Mouse (Mus musculus) heart, postnatal 14 days (tissue): ENCODE measurements around the gene Fam81a. TPM values are rescaled to one million over a fixed set of nuclear protein-coding genes. Genes with fewer than 3 reads are reported as not detected.

Experiments
- DNase-seq, 2 experiments: peaks; one replicate each; pipeline ENCODE4 v3.0.0; 2021 to 2022
- intact Hi-C: fragments of 180-260 bp; cut with DNase I; formaldehyde crosslinking; loops from one replicate; pipeline ENCODE4 v1.15.1; 2025
- total RNA-seq, 2 experiments: library from RNA; stranded (reverse); gene quantifications; 2 replicates each; pipeline ENCODE4 v1.2.3; 2021

The Fam81a gene
- total RNA-seq, 2 experiments from 2014 or later = 23.9 to 30.0 TPM

DNA sequence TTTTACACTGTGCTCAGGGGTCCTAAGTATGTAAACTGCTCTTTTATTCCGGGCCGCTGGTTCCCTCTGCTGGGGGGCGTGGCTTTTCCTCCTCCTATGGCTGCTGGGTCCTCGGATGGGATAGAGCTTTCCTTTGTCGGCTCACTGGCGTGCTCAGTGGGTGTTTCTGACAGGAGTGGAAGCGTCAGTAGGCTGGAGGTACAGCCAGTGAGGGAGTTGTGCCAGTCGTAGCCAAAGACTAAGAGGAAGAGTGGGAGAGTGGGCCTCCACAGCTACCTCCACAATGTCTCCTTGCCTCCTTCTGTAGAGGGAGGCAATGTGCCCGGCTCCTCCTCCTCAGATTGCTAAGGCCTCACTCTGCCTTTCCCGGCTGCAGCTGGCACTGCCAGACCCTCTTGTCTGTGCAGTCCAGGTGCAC is 30.5 kb downstream of the Fam81a start:
- intact Hi-C loops = no loop called here
- no peak for DNase-seq

DNA sequence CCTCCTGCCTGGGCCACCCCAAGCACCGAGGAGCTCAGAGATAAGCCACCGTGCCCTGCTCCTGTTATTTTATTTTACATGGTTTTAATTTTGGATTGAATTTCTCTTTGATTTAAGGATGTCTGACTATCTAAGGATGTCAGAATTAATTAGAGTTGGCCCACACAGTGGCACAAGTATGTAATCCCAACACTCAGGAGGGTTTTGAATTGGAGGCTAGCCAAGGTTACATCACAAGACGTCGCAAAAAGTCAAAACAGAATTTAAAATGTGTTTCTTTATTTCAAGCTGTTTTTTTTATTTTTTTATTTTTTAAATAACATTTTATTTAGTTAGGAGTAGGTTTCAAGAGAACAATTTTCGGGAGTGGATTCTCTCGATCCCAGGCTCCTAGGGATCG is 31.5 kb downstream of the Fam81a start:
- no peak for DNase-seq
- intact Hi-C loops = no loop called here

DNA sequence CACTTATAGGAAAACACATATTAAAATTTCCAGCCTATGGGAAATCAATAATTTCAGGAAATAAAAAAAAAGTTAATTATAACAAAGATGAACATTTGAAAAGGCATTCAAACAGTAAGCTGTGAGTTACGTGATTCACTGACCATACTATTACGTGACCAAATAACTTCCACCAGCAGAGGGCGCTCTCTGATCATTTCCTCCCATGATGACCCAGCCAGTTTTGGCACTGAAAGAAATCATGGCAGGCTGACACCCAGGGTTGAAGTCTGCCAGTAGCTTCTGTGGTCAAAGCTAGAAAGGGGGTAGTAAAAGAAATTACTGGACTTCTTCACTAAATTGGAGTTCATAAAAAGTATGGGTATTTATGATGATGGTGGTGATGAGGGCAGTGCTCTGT is 33.1 kb downstream of the Fam81a start:
- intact Hi-C loops = loop anchor here (1.0 to 10.0 kb wide), 3 partner anchors 93 to 406 kb away; no protein-coding TSS in a partner anchor
- peak; percentile 81 to 91 for DNase-seq

DNA sequence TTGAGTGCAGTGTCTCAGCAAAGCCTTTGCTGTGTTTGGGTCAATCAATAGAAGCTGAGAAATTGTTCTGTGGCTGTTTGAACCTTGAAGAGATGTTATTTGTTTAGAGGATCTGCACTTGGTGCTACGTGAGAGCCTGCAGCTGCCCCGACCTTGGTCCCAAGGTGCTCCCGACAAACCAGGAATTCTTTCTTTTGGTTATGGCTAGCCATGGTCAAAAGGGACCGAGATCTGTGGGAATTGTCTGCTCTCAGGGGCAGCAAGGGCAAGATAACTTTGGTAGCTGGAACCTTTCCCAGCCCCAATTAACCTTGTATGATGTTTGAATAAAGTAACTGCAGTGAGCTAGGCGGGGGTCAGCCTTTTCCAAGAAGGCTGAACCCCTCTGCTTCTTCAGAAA is 34.2 kb downstream of the Fam81a start:
- intact Hi-C loops = loop anchor here (5.0 to 10.0 kb wide), 2 partner anchors 94 to 407 kb away; no protein-coding TSS in a partner anchor
- DNase-seq = no peak

DNA sequence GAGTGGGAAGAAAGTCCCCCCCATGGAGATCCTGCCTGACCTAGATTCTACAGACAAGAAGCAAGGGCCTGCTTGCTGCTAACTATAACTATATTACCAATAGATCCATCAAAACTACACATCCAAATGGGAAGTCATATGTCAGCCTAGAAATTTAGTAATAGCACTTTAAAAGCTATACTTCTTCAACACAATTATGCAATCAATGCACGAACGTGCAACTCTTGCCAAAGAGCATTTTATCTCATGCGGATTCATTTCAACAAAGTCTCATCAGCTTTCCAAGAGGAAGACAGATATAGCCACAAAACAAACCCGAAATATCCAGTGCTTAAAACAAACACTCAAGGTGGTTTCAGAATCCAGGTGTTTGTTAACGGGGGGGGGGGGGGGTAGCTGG is 36.8 kb downstream of the Fam81a start:
- no peak for DNase-seq
- intact Hi-C loops = loop anchor here (5.0 to 10.0 kb wide), 2 partner anchors 97 to 409 kb away; no protein-coding TSS in a partner anchor

DNA sequence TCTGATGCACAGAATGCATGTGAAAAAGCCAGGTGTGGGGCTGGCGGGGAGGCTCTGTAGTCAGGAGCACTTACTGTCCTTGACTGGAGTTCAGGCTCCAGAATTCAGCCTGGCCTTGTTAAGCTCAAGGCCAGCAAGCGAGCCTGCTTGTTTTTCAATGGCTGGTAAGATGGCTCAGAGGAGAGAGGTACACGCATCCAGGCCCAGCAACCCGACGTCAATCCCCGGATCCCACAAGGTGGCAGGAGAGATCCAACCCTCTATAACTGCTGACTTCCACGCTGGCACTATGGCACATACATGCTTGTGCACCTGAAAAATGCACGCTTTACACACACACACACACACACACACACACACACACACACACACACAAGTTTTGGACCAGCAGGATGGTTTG is 39.3 kb downstream of the Fam81a start:
- DNase-seq = no peak
- intact Hi-C loops = loop anchor here (10.0 kb wide), 1 partner anchor 412 kb away; no protein-coding TSS in a partner anchor

DNA sequence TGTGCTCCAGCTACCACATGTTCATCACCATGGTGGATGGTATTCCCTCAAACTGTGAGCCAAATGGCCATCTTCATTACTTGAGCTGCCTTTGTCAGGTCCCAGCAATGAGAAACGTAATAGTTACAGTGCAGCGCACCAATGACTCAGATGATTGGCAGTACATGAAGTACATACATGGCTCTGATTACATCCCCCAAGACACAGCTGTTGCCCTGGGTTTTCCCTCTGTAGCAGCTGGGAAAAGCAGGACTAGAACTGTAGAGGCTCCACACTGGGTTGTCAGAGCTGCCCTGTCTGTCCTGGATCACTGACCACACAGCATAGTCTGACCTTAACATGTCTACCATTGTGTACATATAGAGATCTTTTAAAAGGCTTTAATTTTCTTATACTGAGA is 44.8 kb downstream of the Fam81a start:
- no peak for DNase-seq
- intact Hi-C loops = no loop called here

DNA sequence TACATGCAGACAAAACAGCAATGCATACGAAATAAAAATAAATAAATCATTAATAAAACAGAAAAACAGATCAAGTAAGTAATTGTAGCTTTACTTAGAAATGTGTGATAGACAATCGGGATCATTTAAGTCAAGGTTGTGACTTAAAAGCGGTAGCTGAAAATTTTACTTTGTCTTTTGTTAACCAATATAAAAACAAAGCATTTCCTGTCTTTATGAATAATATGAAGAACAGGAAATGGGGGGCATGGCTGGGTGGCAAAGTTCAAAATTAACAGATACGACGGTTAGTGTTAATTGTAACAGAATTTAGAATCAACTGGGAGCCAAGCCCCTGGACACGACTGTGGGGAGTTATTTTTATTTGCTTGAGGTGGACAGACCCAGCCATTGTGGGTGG is 47.3 kb downstream of the Fam81a start:
- DNase-seq = no peak
- intact Hi-C loops = no loop called here

DNA sequence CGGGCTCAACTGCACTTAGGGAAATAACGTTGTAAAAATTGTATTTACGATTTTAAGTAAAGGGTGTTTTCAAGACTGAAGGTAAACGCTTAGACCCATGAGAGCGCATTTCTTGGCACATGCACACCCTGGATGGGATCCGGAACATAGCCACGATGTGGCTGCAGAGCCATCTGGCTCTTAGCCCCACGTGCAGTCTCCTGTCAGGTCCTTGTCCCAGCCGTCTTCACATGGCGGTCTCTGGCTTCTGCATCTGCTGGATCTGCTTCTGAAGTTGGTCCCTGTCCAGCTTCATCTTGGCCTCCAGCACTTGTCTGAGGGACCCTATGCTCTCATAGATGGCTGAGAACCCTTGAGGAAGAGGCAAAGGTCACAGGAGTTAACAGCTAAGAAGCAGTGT is 51.8 kb downstream of the Fam81a start:
- intact Hi-C loops = no loop called here
- no peak for DNase-seq

DNA sequence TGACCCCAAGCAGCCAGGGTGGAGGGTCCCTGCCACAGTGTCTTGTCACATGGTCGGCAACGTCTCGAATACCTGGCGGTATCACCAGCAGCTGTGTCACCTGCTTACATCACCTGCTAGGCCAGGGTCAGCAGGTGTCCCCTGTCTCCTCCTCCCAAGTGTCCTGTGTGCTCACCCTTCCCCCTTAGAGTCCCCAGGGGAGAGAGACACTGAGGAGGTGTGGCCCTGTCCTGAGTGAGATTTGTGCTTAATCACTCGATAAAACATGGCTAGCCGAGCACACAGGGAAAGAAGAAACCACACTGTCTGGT is 53.6 kb downstream of the Fam81a start:
- DNase-seq = no peak
- intact Hi-C loops = loop anchor here (10.0 kb wide), 1 partner anchor 584 kb away; no protein-coding TSS in a partner anchor

DNA sequence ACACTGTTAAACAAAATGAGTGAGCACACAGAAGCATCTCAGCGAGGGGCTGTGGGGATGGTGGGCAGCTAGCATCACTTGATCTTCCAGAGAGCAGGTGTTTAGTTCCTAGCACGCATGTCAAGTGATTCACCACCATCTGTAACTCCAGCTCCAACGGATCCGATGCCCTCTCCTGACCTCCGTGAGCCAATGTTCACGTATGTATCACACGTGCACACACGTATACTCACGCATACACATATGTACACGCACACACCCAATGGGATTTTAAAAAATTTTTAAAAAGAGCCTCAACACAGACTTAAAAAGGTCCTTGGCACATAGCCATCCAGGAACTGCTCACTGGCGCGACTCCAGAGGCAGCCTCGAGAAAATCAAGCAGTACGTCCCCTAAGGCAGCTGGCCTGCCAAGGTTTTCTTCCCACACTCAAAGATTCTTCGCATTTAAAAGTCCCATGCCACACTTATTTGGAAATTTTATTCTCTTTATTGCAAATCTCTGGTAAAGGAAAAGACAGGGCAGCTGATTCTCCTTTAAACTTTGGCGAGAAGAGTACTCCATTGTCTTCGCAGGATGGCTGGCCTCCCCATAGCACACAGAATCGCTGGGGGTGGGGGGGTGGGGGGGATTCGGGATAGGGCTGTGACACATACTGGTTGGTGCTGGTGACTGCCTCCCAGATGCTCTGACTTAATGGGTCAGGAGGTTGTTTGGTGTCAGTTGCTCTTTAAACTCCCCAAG is 54.1 kb downstream of the Fam81a start:
- DNase-seq = peak; percentile 46 to 52
- intact Hi-C loops = loop anchor here (10.0 kb wide), 1 partner anchor 583 kb away; no protein-coding TSS in a partner anchor

DNA sequence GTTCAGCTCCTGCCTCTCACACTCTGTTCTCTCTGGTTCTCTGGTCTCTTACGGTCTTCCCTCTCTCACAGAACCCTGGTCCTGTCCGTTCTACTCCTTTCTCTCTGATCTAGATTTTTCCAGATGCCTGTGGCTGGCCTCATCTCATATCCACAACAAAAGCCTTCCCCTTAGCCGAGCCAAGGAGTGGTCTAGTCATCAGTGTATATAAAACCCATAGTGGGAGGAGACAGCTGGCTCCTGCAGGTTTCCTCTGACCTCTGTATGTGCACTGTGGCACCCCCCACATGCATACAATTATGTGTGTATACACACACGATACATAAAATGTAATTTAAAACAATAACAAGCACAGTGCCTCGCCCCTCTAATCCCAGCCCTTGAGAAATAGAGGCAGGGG is 55.0 kb downstream of the Fam81a start:
- intact Hi-C loops = loop anchor here (10.0 kb wide), 1 partner anchor 583 kb away; no protein-coding TSS in a partner anchor
- no peak for DNase-seq

DNA sequence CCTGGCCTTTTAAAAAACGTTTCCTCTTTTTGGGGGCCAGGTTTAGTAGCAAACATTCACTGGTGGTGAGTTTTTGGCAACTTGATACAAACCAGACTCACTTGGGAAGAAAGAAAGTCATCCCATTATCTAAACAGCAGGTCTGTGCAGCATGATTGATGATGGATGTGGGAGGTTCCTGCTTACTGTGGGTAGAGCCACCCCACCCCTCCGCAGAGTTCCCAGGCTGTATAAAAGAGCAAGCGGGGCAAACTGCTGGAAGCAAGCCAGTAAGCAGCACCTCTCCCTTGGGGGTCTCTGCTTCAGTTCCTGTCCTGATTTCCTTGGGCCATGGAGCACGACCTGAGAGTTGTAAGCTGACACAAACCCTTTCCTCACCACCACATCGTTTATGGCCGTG is 56.3 kb downstream of the Fam81a start:
- intact Hi-C loops = loop anchor here (10.0 kb wide), 1 partner anchor 581 kb away; no protein-coding TSS in a partner anchor
- DNase-seq = no peak

DNA sequence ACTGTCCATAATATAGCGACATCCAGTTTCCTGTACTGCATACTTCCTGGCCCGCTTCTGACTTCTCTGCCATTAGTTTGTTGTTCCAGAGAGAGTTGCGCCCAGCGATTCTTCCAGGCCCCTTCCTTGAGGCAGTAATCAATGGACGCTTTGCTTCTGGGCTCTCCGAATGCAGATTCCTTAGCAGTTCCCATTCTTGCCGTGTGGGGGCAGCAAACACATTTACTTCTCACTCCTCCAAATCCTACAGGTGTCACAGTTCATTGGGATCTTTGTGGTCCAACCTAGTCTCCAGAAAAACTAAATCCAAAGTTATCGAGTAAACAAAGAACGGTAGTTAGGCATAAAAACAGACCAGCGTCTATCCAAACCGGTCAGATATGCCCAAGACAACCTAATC is 58.3 kb downstream of the Fam81a start:
- intact Hi-C loops = loop anchor here (10.0 kb wide), 1 partner anchor 579 kb away; no protein-coding TSS in a partner anchor
- DNase-seq = peak; percentile 42 to 56

DNA sequence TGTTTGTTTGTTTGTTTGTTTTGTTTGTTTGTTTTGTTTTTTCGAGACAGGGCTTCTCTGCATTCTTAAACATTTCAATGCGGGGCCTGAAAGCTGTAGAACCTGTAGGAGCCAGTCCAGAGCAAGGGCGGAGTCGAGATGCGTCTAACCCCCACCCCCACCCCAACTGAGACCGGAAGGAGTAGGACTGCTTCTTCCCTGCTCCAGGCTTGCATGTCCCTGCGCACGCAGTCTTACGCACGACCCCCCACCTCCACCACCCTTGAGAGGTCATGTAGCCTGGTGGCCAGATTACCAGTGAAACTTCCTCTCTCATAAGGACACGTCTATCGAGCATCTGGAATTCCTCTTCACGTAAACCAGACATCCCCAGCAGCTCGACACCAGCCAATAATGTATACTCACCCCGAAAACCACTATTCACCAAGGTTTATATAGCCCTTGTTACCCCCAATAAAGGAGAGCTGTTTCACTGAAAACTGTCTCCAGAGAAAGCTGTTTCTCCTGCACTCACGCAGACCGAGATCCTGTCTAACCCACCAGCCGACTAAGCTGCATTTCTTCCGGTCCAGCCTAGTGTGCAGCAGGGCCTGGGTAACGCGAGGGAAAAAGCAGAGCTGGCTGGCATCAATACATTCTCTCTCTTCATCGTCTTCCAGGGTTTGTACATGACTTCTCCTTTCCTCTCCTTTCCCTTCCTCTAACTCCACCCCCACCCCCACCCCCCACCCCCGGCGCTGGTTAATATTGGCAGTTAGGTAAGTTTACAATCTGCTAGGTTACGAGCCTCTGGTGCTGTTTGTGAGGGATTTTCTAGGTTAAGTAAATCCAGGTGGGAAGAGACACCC is 59.8 kb downstream of the Fam81a start:
- intact Hi-C loops = loop anchor here (10.0 kb wide), 1 partner anchor 578 kb away; no protein-coding TSS in a partner anchor
- DNase-seq = no peak

DNA sequence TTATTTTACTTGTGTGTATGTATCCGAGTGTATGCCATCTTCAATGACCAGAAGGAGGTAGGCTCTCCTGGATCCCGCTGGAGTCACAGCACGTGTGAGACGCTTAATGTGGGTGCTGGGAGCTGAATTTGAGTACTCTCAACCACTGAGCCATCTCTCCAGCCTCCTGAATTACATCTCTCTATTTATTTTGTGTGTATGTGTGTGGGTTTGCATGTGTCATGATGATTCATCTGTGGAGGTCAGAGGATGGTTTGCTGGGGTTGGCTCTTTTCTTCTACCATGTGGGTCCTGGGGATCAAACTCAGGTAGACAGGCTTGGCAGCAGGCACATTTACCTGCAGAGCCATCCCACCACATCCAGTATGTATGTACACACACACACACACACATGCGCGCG is 60.6 kb downstream of the Fam81a start:
- DNase-seq = no peak
- intact Hi-C loops = loop anchor here (1.0 to 10.0 kb wide), 2 partner anchors 62 to 577 kb away; no protein-coding TSS in a partner anchor

DNA sequence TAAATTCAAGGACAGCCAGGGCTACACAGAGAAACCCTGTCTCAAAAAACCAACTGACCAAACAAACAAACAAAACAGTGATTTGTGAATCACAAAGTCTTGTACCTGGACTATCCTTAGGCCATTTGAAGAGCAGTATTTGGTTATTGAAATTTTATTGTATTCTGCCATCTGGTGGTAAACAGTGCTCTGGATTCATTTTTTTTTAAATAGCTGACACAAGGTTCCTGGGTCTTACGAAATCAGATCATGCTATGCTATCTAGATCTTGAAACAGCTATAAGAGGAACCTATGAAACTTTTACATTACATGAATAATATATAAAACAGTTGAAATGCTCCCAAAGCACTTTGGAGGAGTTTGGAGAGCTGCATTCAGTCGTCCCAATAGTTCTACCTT is 61.4 kb downstream of the Fam81a start:
- intact Hi-C loops = loop anchor here (1.0 to 10.0 kb wide), 2 partner anchors 62 to 576 kb away; no protein-coding TSS in a partner anchor
- DNase-seq = no peak

DNA sequence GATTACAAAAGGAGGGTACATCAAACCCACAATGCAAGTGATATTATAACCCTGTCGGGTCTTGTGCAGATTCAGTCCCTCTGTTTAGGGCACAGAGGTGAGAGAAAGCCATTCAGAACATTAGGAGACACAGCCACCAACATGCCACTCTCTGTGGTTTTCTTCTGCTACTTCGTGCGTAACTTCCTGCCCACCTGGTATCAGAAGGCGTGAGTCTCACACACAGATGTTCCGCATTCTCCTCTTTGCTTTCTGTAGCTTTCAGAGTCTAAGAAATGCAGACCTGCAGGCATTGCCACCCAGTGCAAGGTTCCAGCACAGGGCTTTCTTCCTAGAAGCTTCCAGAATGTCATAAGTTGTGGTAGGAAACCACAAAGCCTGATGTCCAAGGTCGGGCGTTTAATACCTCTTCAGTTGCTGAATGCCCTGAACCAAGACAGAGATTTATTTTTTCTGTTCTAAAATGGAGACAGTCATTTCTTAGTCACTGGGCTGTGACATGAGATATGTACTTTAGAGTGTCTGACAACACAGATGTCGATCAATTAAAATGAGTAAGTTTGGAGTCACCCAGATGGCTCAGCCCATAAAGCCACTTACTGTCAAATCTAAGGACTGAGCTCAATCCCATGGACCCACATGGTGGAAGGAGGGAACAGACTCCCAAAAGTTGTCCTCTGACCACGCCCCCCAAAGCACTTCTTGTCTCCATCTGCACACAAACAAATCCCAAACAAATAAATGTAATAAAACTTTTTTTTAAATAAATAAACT is 62.1 kb downstream of the Fam81a start:
- intact Hi-C loops = loop anchor here (10.0 kb wide), 1 partner anchor 575 kb away; no protein-coding TSS in a partner anchor
- DNase-seq = no peak

DNA sequence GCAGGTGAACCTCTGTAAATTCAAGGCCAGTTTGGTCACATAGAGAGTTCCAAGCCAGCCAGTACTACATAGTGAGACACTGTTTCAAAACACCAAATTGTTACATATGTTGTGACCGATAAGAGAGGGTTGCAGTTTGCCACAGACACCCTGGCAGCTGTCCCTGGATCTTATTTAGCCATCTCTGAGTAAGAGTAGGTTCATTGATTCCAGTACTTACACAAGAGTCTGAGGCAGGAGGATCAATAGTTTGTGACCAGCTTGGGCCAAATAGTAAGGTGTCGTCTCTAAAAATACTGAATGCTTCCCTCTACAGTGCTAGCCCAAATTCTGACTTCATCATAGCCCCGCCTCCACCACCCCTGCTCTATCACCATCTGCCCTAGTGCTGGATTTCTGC is 64.3 kb downstream of the Fam81a start:
- intact Hi-C loops = no loop called here
- DNase-seq = no peak

DNA sequence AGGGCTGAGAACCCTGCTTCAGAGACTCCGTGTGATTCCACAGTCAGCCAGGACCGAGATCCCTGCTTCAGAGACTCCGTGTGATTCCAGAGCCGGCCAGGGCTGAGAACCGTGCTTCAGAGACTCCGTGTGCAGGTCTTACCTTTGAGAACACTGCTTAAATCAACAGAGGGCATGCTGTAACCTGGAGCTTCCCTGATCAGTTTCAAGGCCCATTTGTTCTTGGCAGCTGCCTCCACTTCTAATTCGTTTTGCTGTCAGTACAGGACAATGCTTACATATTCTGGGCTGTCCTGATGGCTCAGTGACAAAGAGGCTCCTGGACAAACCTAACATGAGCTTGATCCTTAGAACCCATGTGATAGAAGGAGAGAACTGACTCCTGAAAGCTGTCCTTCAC is 65.2 kb downstream of the Fam81a start:
- intact Hi-C loops = no loop called here
- DNase-seq = no peak
